Mouse (Mus musculus): ENCODE results near the gene Bhlha9. TPM values are rescaled to one million over a fixed set of nuclear protein-coding genes. Genes with fewer than 3 reads are reported as not detected.
"Not testable (repeated sequence)": the region's sequence is repeated elsewhere in the genome, so short reads cannot be mapped to it uniquely, and the experiment has no call there.

Bhlha9 gene
- total and polyA plus RNA-seq, 3 experiments = not detected

- no peak overlapping the region for H3K4me3 ChIP-seq (replicated peaks in 1 of 3; ENCODE audit: low read depth in 2 of 3, low read length in 2 of 3, poor library complexity in 1 of 3)
- no peak for TF ChIP-seq USF1 (IDR thresholded peaks at IDR 0.05; ENCODE audit: low read depth, low read length)
- no peak for TF ChIP-seq CHD2 (IDR thresholded peaks at IDR 0.05; ENCODE audit: low read length)
- no peak overlapping the region for H3K4me2 ChIP-seq (ENCODE audit: insufficient read depth, low read depth, poor library complexity, severe bottlenecking)
- no peak overlapping the region for H3K27ac ChIP-seq (ENCODE audit: insufficient read depth, low read depth)
- no peak overlapping the region for H3K9ac ChIP-seq (ENCODE audit: insufficient read depth, low read depth)
- H3K79me2 ChIP-seq (replicated peaks; ENCODE audit: control insufficient read depth, extremely low read depth, insufficient read depth, poor library complexity, severe bottlenecking) = no peaks in the 10 kb centered on the region
- peaks cover 3% of the 10 kb centered on the region for H3K9me3 ChIP-seq (replicated peaks; ENCODE audit: low read length)
- no peak for DNase-seq (ENCODE audit: extremely low read depth)
- dilution Hi-C loops (cut with MboI; ENCODE audit: extremely low pct_ligation_motif_present, extremely low pct_unique_long_range_greater_than_20kb, low sequenced_read_pairs) = no loop called here
- in situ Hi-C loops (cut with MboI; ENCODE audit: low pct_ligation_motif_present, low pct_unique_long_range_greater_than_20kb, low sequenced_read_pairs) = no loop called here
- no peaks in the 10 kb centered on the region for H3K36me3 ChIP-seq (replicated peaks in 1 of 2; ENCODE audit: control insufficient read depth in 1 of 2, insufficient read depth in 1 of 2, low read length in 1 of 2)
- H3K27me3 ChIP-seq (replicated peaks) = peaks cover 11% of the 10 kb centered on the region
- H3K4me1 ChIP-seq (ENCODE audit: control insufficient read depth in 1 of 2, insufficient read depth in 2 of 2) = peaks cover 2 to 5% of the 10 kb centered on the region in 2 experiments; a peak in 3 of 4 replicates
Observed at GRCm38 (mm10) chr11:76674199-76674598, 1.9 kb downstream of the Bhlha9 start.

GRCm38 (mm10) chr11:76674704-76675103 is 2.4 kb downstream of the Bhlha9 start:
- H3K4me1 ChIP-seq (ENCODE audit: control insufficient read depth in 1 of 2, insufficient read depth in 2 of 2) = peaks cover 2 to 3% of the 10 kb centered on the region in 2 experiments; a peak in 3 of 4 replicates
- no peaks in the 10 kb centered on the region for H3K79me2 ChIP-seq (replicated peaks; ENCODE audit: control insufficient read depth, extremely low read depth, insufficient read depth, poor library complexity, severe bottlenecking)
- H3K27me3 ChIP-seq (replicated peaks) = peaks cover 12% of the 10 kb centered on the region
- dilution Hi-C loops (cut with MboI; ENCODE audit: extremely low pct_ligation_motif_present, extremely low pct_unique_long_range_greater_than_20kb, low sequenced_read_pairs) (no loop called here), in situ Hi-C loops (cut with MboI; ENCODE audit: low pct_ligation_motif_present, low pct_unique_long_range_greater_than_20kb, low sequenced_read_pairs) (no loop called here)
- H3K9ac ChIP-seq (ENCODE audit: insufficient read depth, low read depth) = no peak overlapping the region
- H3K4me3 ChIP-seq (replicated peaks in 1 of 3; ENCODE audit: low read depth in 2 of 3, low read length in 2 of 3, poor library complexity in 1 of 3) = no peak overlapping the region
- no peaks in the 10 kb centered on the region for H3K36me3 ChIP-seq (replicated peaks in 1 of 2; ENCODE audit: control insufficient read depth in 1 of 2, insufficient read depth in 1 of 2, low read length in 1 of 2)
- H3K27ac ChIP-seq (ENCODE audit: insufficient read depth, low read depth) = no peak overlapping the region
- DNase-seq (ENCODE audit: extremely low read depth) = peak; percentile 41
- H3K9me3 ChIP-seq (replicated peaks; ENCODE audit: low read length) = peaks cover 3% of the 10 kb centered on the region
- TF ChIP-seq POLR2AphosphoS2 (IDR thresholded peaks at IDR 0.05; ENCODE audit: low read depth, low read length) (no peak), MAFK (IDR thresholded peaks at IDR 0.05; ENCODE audit: insufficient replicate concordance, low read length) (no peak), IRF4 (IDR thresholded peaks at IDR 0.05; ENCODE audit: low read depth, low read length) (no peak), RAD21 (IDR thresholded peaks at IDR 0.05; ENCODE audit: low read depth, low read length) (peak; percentile 42), CHD2 (IDR thresholded peaks at IDR 0.05; ENCODE audit: low read length) (no peak), JUN (IDR thresholded peaks at IDR 0.05; ENCODE audit: insufficient read depth, low read depth, low read length) (no peak), BHLHE40 (IDR thresholded peaks at IDR 0.05; ENCODE audit: low read depth, low read length) (no peak), E2F4 (IDR thresholded peaks at IDR 0.05; ENCODE audit: insufficient replicate concordance, low read depth, low read length) (no peak), SIN3A (IDR thresholded peaks at IDR 0.05; ENCODE audit: low read length) (no peak), CTCF (conservative IDR thresholded peaks at IDR 0.05 in 1 of 2, IDR thresholded peaks at IDR 0.05 in 1 of 2; ENCODE audit: low read depth in 2 of 2, low read length in 2 of 2) (peak; percentile 33 to 67; a peak in 3 of 4 replicates), SMC3 (IDR thresholded peaks at IDR 0.05; ENCODE audit: low read depth, low read length) (peak; percentile 62)
- H3K4me2 ChIP-seq (ENCODE audit: insufficient read depth, low read depth, poor library complexity, severe bottlenecking) = no peak overlapping the region

GRCm38 (mm10) chr11:76679508-76679907 is 7.2 kb downstream of the Bhlha9 start, which contains the start of gene Trarg1:
Trarg1 (plus strand) TSS chr11:76679808.
- H3K36me3 ChIP-seq (replicated peaks in 1 of 2; ENCODE audit: control insufficient read depth in 1 of 2, insufficient read depth in 1 of 2, low read length in 1 of 2); H3K27ac ChIP-seq (ENCODE audit: insufficient read depth, low read depth); H3K4me3 ChIP-seq (replicated peaks in 1 of 3; ENCODE audit: low read depth in 2 of 3, low read length in 2 of 3, poor library complexity in 1 of 3); H3K4me1 ChIP-seq (ENCODE audit: control insufficient read depth in 1 of 2, insufficient read depth in 2 of 2); H3K79me2 ChIP-seq (replicated peaks; ENCODE audit: control insufficient read depth, extremely low read depth, insufficient read depth, poor library complexity, severe bottlenecking); DNase-seq (ENCODE audit: extremely low read depth); dilution Hi-C loops (cut with MboI; ENCODE audit: extremely low pct_ligation_motif_present, extremely low pct_unique_long_range_greater_than_20kb, low sequenced_read_pairs); H3K9ac ChIP-seq (ENCODE audit: insufficient read depth, low read depth); in situ Hi-C loops (cut with MboI; ENCODE audit: low pct_ligation_motif_present, low pct_unique_long_range_greater_than_20kb, low sequenced_read_pairs); H3K9me3 ChIP-seq (replicated peaks; ENCODE audit: low read length); H3K4me2 ChIP-seq (ENCODE audit: insufficient read depth, low read depth, poor library complexity, severe bottlenecking): not testable (repeated sequence)
- peaks cover 37% of the 10 kb centered on the region for H3K27me3 ChIP-seq (replicated peaks)

Data from CH12.LX (cell line).